In the genomic region with DNA sequence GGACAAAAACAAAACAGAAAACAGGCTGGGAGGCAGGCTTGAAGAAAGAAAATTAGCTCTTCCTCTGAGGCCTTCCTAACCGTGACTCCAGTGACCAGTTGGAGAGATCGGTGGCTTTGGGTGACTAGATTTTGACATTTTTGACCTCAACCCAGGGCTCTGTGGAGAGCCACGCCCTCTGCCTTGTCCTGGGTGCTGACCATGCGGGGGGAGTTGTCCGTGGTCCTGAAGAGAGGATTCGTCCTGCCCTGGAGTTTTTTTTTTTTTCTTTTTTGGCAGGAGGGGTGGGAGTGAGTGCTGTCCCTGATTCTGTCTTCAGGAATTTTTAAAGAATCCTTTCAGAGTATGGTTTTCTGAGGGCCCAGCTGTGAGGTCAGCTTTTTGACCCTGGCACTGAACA, we compare ENCODE assay signal across 12 mouse cellular contexts.
A peak's percentile ranks its signal among the peaks of the same experiment; 100 is the strongest.
DNase-seq lines count a peak whose midpoint lies in the region; ATAC-seq and TF ChIP-seq lines count a peak whose summit lies in the region.
"Had no signal": no experiment of that assay in that cellular context is flagged by ENCODE, and none has a peak within 500 bp of the region (broad histone marks: within the 10 kb centered on the region; RNA-seq: fewer than 3 reads in every experiment).

No protein-coding gene starts in this region.

- WGBS in lung, adult 2 months, result 6% methylated on average over 6 of the region's 6 CpGs
- 12% methylated on average over 6 of the region's 6 CpGs for WGBS in liver, postnatal 0 days (ENCODE audit: insufficient replicate concordance)

- no peak for TF ChIP-seq CTCF in lung, adult 2 months (IDR thresholded peaks at IDR 0.05; ENCODE audit: insufficient read depth, low read length)
- no peak for TF ChIP-seq CTCF in liver, postnatal 0 days (IDR thresholded peaks at IDR 0.05; ENCODE audit: low read depth)

- H3K36me3 ChIP-seq in liver, postnatal 0 days (replicated peaks; ENCODE audit: insufficient read depth, low read length), result no peaks in the 10 kb centered on the region
- H3K36me3 ChIP-seq: heart, embryonic 12.5 days; lung, embryonic 15.5 days; neural tube, embryonic 12.5 days had no signal

- H3K4me2 ChIP-seq in liver, postnatal 0 days (ENCODE audit: low read depth, low read length), result no peak overlapping the region
- H3K4me2 ChIP-seq: heart, embryonic 12.5 days; lung, embryonic 15.5 days; neural tube, embryonic 12.5 days had no signal

- no peaks in the 10 kb centered on the region for H3K4me1 ChIP-seq in lung, adult 2 months (ENCODE audit: control insufficient read depth, insufficient read depth, low read length)
- no peaks in the 10 kb centered on the region for H3K4me1 ChIP-seq in liver, postnatal 0 days (ENCODE audit: insufficient read depth)
- H3K4me1 ChIP-seq: lung, embryonic 15.5 days had no signal

- TF ChIP-seq POLR2A in lung, adult 2 months (IDR thresholded peaks at IDR 0.05; ENCODE audit: borderline replicate concordance, extremely low read depth, low read depth, low read length), result no peak

- no peak for TF ChIP-seq EP300 in liver, postnatal 0 days (IDR thresholded peaks at IDR 0.05; ENCODE audit: low read depth)

- no peak overlapping the region for H3K4me3 ChIP-seq in lung, adult 2 months (replicated peaks; ENCODE audit: extremely low read depth, low read depth, low read length)
- no peak overlapping the region for H3K4me3 ChIP-seq in liver, postnatal 0 days (ENCODE audit: low read depth, low read length)
- H3K4me3 ChIP-seq: heart, embryonic 12.5 days; layer of hippocampus, adult 2 months; lung, embryonic 15.5 days; neural tube, embryonic 12.5 days had no signal

- no peak overlapping the region for H3K9ac ChIP-seq in liver, postnatal 0 days (replicated peaks)
- H3K9ac ChIP-seq: heart, embryonic 12.5 days; lung, embryonic 15.5 days; neural tube, embryonic 12.5 days had no signal

- H3K9me3 ChIP-seq in liver, postnatal 0 days (ENCODE audit: low read length), result no peaks in the 10 kb centered on the region
- H3K9me3 ChIP-seq: heart, embryonic 12.5 days; lung, embryonic 15.5 days; neural tube, embryonic 12.5 days had no signal

- H3K27ac ChIP-seq in liver, postnatal 0 days (ENCODE audit: low read depth), result no peak overlapping the region
- H3K27ac ChIP-seq: layer of hippocampus, adult 2 months; lung, embryonic 15.5 days; neural tube, embryonic 12.5 days had no signal

- peak; percentile 39 for DNase-seq in gastrocnemius, postnatal 10 days
- no peak for DNase-seq in gastrocnemius, postnatal 25 days
- peak; percentile 37 for DNase-seq in lung, postnatal 14 days
- DNase-seq in lung, adult 2 months, result no peak
- DNase-seq in c-Kit-positive CD71-positive TER-119-negative erythroid progenitor cells, embryonic 14.5 days (ENCODE audit: low read depth), result peak; percentile 8
- DNase-seq in liver, postnatal 0 days, result peak; percentile 48
- no peak for DNase-seq in cerebellum, adult 11 months

- H3K27me3 ChIP-seq in liver, postnatal 0 days (ENCODE audit: insufficient read depth, low read length), result 0 out of 2 replicates have a peak, but pooled peaks cover 3% of the 10 kb centered on the region
- H3K27me3 ChIP-seq: lung, embryonic 15.5 days; neural tube, embryonic 12.5 days had no signal

- no peak for ATAC-seq in liver, postnatal 0 days
- ATAC-seq in frontal cortex, adult (ENCODE audit: low TSS enrichment), result no peak

Comparison
In these comparisons a context has a peak if more than half of its experiments do, and no peak if none do; other contexts are left out.
1. DNase-seq: peak in gastrocnemius, postnatal 10 days (single experiment), lung, postnatal 14 days (single experiment), c-Kit-positive CD71-positive TER-119-negative erythroid progenitor cells, embryonic 14.5 days (single experiment) and liver, postnatal 0 days (single experiment); none in gastrocnemius, postnatal 25 days (single experiment), lung, adult 2 months (single experiment) and cerebellum, adult 11 months (single experiment).